Mouse (Mus musculus): ENCODE measurements around the gene Hs3st2. TPM values are rescaled to one million over a fixed set of nuclear protein-coding genes. Genes with fewer than 3 reads are reported as not detected.

The Hs3st2 gene
- total and polyA plus RNA-seq, 3 experiments, result not detected

DNA sequence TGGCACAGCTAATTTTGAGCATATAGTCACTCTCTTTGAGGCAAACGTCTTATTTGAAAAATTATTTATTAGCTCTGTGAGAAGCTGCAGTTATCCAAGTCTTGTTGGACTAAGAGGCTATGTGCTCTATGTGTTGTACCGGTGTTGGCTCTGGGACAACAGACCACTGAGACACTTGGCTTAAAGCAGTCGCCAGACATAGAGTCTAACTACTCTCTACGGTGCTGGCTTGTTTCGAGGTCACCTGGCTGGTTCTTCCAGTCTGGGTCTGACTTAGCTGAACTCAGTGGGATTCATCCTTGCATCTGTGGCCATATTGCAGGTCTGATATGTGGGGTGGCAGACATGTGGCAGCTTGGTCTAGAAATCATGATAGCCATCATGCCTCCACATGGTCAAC lies 72.8 kb downstream of the Hs3st2 start:
- peaks cover 32% of the 10 kb centered on the region for H3K27me3 ChIP-seq (replicated peaks)
- dilution Hi-C loops (cut with MboI; ENCODE audit: extremely low pct_ligation_motif_present, extremely low pct_unique_long_range_greater_than_20kb, low sequenced_read_pairs), result no loop called here
- H3K4me3 ChIP-seq (replicated peaks in 1 of 3; ENCODE audit: low read depth in 2 of 3, low read length in 2 of 3, poor library complexity in 1 of 3), result no peak overlapping the region
- H3K27ac ChIP-seq (ENCODE audit: insufficient read depth, low read depth), result no peak overlapping the region
- TF ChIP-seq POLR2A (IDR thresholded peaks at IDR 0.05; ENCODE audit: low read depth, low read length), result no peak
- TF ChIP-seq NELFE (IDR thresholded peaks at IDR 0.05; ENCODE audit: low read depth, low read length), result no peak
- TF ChIP-seq ZMIZ1 (IDR thresholded peaks at IDR 0.05; ENCODE audit: low read depth, low read length), result no peak
- no peak for TF ChIP-seq RAD21 (IDR thresholded peaks at IDR 0.05; ENCODE audit: low read depth, low read length)
- no peak for TF ChIP-seq CHD1 (IDR thresholded peaks at IDR 0.05; ENCODE audit: low read depth, low read length)
- no peak for TF ChIP-seq ELF1 (IDR thresholded peaks at IDR 0.05; ENCODE audit: low read depth, low read length)
- TF ChIP-seq CHD2 (IDR thresholded peaks at IDR 0.05; ENCODE audit: low read length), result no peak
- TF ChIP-seq JUND (conservative IDR thresholded peaks at IDR 0.05; ENCODE audit: low read depth, low read length), result no peak
- TF ChIP-seq HCFC1 (IDR thresholded peaks at IDR 0.05; ENCODE audit: low read depth, low read length), result no peak
- TF ChIP-seq MAFK (IDR thresholded peaks at IDR 0.05; ENCODE audit: insufficient replicate concordance, low read length), result no peak
- TF ChIP-seq USF2 (conservative IDR thresholded peaks at IDR 0.05; ENCODE audit: low read depth, low read length), result no peak
- no peak for TF ChIP-seq E2F4 (IDR thresholded peaks at IDR 0.05; ENCODE audit: insufficient replicate concordance, low read depth, low read length)
- DNase-seq (ENCODE audit: extremely low read depth), result no peak
- no peaks in the 10 kb centered on the region for H3K9me3 ChIP-seq (replicated peaks; ENCODE audit: low read length)
- peaks cover 0 to 3% of the 10 kb centered on the region in 2 experiments; a peak in 2 of 4 replicates for H3K4me1 ChIP-seq (ENCODE audit: control insufficient read depth in 1 of 2, insufficient read depth in 2 of 2)
- no peak overlapping the region for H3K9ac ChIP-seq (ENCODE audit: insufficient read depth, low read depth)
- H3K36me3 ChIP-seq (replicated peaks in 1 of 2; ENCODE audit: control insufficient read depth in 1 of 2, insufficient read depth in 1 of 2, low read length in 1 of 2), result no peaks in the 10 kb centered on the region
- in situ Hi-C loops (cut with MboI; ENCODE audit: low pct_ligation_motif_present, low pct_unique_long_range_greater_than_20kb, low sequenced_read_pairs), result no loop called here
- no peak overlapping the region for H3K4me2 ChIP-seq (ENCODE audit: insufficient read depth, low read depth, poor library complexity, severe bottlenecking)
- H3K79me2 ChIP-seq (replicated peaks; ENCODE audit: control insufficient read depth, extremely low read depth, insufficient read depth, poor library complexity, severe bottlenecking), result no peaks in the 10 kb centered on the region

DNA sequence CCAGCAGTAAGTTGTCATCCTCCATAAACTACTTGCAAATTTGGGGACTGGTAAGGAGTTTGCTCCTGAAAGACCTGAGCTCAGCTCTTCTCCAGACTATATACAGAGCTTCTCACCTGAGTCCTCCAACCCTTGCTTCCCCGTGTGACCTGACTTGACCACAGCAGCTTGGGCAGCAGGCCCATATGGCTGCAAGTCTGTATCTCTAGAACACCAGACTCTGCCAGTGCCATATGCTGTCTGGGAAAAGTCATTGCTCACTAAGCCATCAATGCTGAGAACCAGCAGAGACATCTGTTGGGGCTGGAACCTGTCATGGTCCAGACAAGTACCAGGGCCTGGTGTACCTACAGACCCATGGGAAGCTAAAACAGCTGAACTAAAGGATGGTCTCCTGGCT lies 73.5 kb downstream of the Hs3st2 start:
- Histone ChIP-seq H3K9me3 (replicated peaks; ENCODE audit: low read length) (no peaks in the 10 kb centered on the region), H3K27me3 (replicated peaks) (peaks cover 32% of the 10 kb centered on the region), H3K4me1 (ENCODE audit: control insufficient read depth in 1 of 2, insufficient read depth in 2 of 2) (peaks cover 0 to 3% of the 10 kb centered on the region in 2 experiments; a peak in 2 of 4 replicates), H3K79me2 (replicated peaks; ENCODE audit: control insufficient read depth, extremely low read depth, insufficient read depth, poor library complexity, severe bottlenecking) (no peaks in the 10 kb centered on the region), H3K4me2 (ENCODE audit: insufficient read depth, low read depth, poor library complexity, severe bottlenecking) (no peak overlapping the region), H3K4me3 (replicated peaks in 1 of 3; ENCODE audit: low read depth in 2 of 3, low read length in 2 of 3, poor library complexity in 1 of 3) (no peak overlapping the region), H3K36me3 (replicated peaks in 1 of 2; ENCODE audit: control insufficient read depth in 1 of 2, insufficient read depth in 1 of 2, low read length in 1 of 2) (no peaks in the 10 kb centered on the region), H3K27ac (ENCODE audit: insufficient read depth, low read depth) (no peak overlapping the region), H3K9ac (ENCODE audit: insufficient read depth, low read depth) (no peak overlapping the region)
- no peak for DNase-seq (ENCODE audit: extremely low read depth)
- in situ Hi-C loops (cut with MboI; ENCODE audit: low pct_ligation_motif_present, low pct_unique_long_range_greater_than_20kb, low sequenced_read_pairs), result no loop called here
- no peak for TF ChIP-seq POLR2AphosphoS2 (IDR thresholded peaks at IDR 0.05; ENCODE audit: low read depth, low read length)
- TF ChIP-seq MXI1 (IDR thresholded peaks at IDR 0.05; ENCODE audit: low read depth, low read length), result no peak
- no peak for TF ChIP-seq ZC3H11A (IDR thresholded peaks at IDR 0.05; ENCODE audit: low read depth, low read length)
- no peak for TF ChIP-seq UBTF (IDR thresholded peaks at IDR 0.05; ENCODE audit: low read depth, low read length)
- TF ChIP-seq PAX5 (IDR thresholded peaks at IDR 0.05; ENCODE audit: low read length), result no peak
- no peak for TF ChIP-seq TBP (conservative IDR thresholded peaks at IDR 0.05; ENCODE audit: low read depth, low read length)
- TF ChIP-seq GABPA (IDR thresholded peaks at IDR 0.05; ENCODE audit: insufficient replicate concordance, low read depth, low read length), result no peak
- TF ChIP-seq NELFE (IDR thresholded peaks at IDR 0.05; ENCODE audit: low read depth, low read length), result no peak
- dilution Hi-C loops (cut with MboI; ENCODE audit: extremely low pct_ligation_motif_present, extremely low pct_unique_long_range_greater_than_20kb, low sequenced_read_pairs), result no loop called here

All from CH12.LX (cell line).